Mouse (Mus musculus): ENCODE data around the gene Scgb3a1. TPM values are rescaled to one million over a fixed set of nuclear protein-coding genes. Genes with fewer than 3 reads are reported as not detected.
A peak's percentile ranks its signal among the peaks of the same experiment; 100 is the strongest.

The Scgb3a1 gene
- polyA plus RNA-seq, 1 experiment, result not detected

- peaks cover 9% of the 10 kb centered on the region; the same call in 1 of the 2 replicates for H3K4me1 ChIP-seq (ENCODE audit: control insufficient read depth, insufficient read depth, low read length)
- peak within 1 kb of the TSS; percentile 81 for H3K27ac ChIP-seq (ENCODE audit: insufficient read depth, low read length)
- TF ChIP-seq CTCF (IDR thresholded peaks at IDR 0.05; ENCODE audit: borderline replicate concordance, insufficient read depth, low read length) (no peak), POLR2A (IDR thresholded peaks at IDR 0.05; ENCODE audit: low read depth, low read length) (peak; percentile 72)
- H3K4me3 ChIP-seq (ENCODE audit: insufficient read depth, low read length), result peak within 1 kb of the TSS; percentile 81
Measured at GRCm38 (mm10) chr11:49712555-49713335, 49.3 kb downstream of the Scgb3a1 start, which contains the start of gene Cnot6. Gene Cnot6 (minus strand): TSS chr11:49712723.

- peaks cover 9% of the 10 kb centered on the region; the same call in 1 of the 2 replicates for H3K4me1 ChIP-seq (ENCODE audit: control insufficient read depth, insufficient read depth, low read length)
- H3K27ac ChIP-seq (ENCODE audit: insufficient read depth, low read length), result peak overlapping the region; percentile 81; the same call in 1 of the 2 replicates
- H3K4me3 ChIP-seq (ENCODE audit: insufficient read depth, low read length), result peak overlapping the region; percentile 24; the same call in 1 of the 2 replicates
- TF ChIP-seq POLR2A (IDR thresholded peaks at IDR 0.05; ENCODE audit: low read depth, low read length) (0 out of 2 replicates have a peak, but pooled peaks have one; percentile 35), CTCF (IDR thresholded peaks at IDR 0.05; ENCODE audit: borderline replicate concordance, insufficient read depth, low read length) (no peak)
Measured at GRCm38 (mm10) chr11:49713336-49714334, 50.2 kb downstream of the Scgb3a1 start.

Other genes starting within 250 kb of the Scgb3a1 start
- gene Olfr1389, start 240.5 kb upstream of the Scgb3a1 start, polyA plus RNA-seq (2011; ENCODE audit: insufficient read length, low read depth, missing spikeins), result not detected in 2 replicates
- not detected in 2 replicates for gene Olfr1388, start 227.0 kb upstream of the Scgb3a1 start, polyA plus RNA-seq (2011; ENCODE audit: insufficient read length, low read depth, missing spikeins)
- gene Olfr1387, start 208.3 kb upstream of the Scgb3a1 start, polyA plus RNA-seq (2011; ENCODE audit: insufficient read length, low read depth, missing spikeins), result not detected in 2 replicates
- gene Olfr1386, start 198.6 kb upstream of the Scgb3a1 start, polyA plus RNA-seq (2011; ENCODE audit: insufficient read length, low read depth, missing spikeins), result not detected in 2 replicates
- gene Olfr1385, start 174.5 kb upstream of the Scgb3a1 start, polyA plus RNA-seq (2011; ENCODE audit: insufficient read length, low read depth, missing spikeins), result not detected in 2 replicates
- not detected in 2 replicates for gene Olfr1384, start 156.9 kb upstream of the Scgb3a1 start, polyA plus RNA-seq (2011; ENCODE audit: insufficient read length, low read depth, missing spikeins)
- gene Olfr1383, start 144.0 kb upstream of the Scgb3a1 start, polyA plus RNA-seq (2011; ENCODE audit: insufficient read length, low read depth, missing spikeins), result not detected in 2 replicates
- not detected in 2 replicates for gene Olfr1382, start 135.4 kb upstream of the Scgb3a1 start, polyA plus RNA-seq (2011; ENCODE audit: insufficient read length, low read depth, missing spikeins)
- gene Olfr1381, start 120.2 kb upstream of the Scgb3a1 start, polyA plus RNA-seq (2011; ENCODE audit: insufficient read length, low read depth, missing spikeins), result not detected in 2 replicates
- not detected in 2 replicates for gene Olfr1380, start 106.7 kb upstream of the Scgb3a1 start, polyA plus RNA-seq (2011; ENCODE audit: insufficient read length, low read depth, missing spikeins)
- 2.4 and 5.4 TPM in 2 replicates for gene Flt4, start 54.3 kb upstream of the Scgb3a1 start, polyA plus RNA-seq (2011; ENCODE audit: insufficient read length, low read depth, missing spikeins)
- 66.6 and 94.8 TPM in 2 replicates for gene Cnot6, start 49.1 kb downstream of the Scgb3a1 start, polyA plus RNA-seq (2011; ENCODE audit: insufficient read length, low read depth, missing spikeins)
- 13.9 and 14.5 TPM in 2 replicates for gene Gfpt2, start 130.6 kb downstream of the Scgb3a1 start, polyA plus RNA-seq (2011; ENCODE audit: insufficient read length, low read depth, missing spikeins)
- 62.5 and 68.5 TPM in 2 replicates for gene Mapk9, start 183.1 kb downstream of the Scgb3a1 start, polyA plus RNA-seq (2011; ENCODE audit: insufficient read length, low read depth, missing spikeins)
- not detected in 2 replicates for gene Rasgef1c, start 238.2 kb downstream of the Scgb3a1 start, polyA plus RNA-seq (2011; ENCODE audit: insufficient read length, low read depth, missing spikeins)